Mouse (Mus musculus) CD4-positive, CD25-positive, alpha-beta regulatory T cell, adult 2 months (primary cell): Measurements from ENCODE around the gene Ercc6.
A peak's percentile ranks its signal among the peaks of the same experiment; 100 is the strongest.

Source experiments
- DNase-seq: peaks from one replicate; pipeline ENCODE4 v3.0.0-alpha.2; 2012; ENCODE audit warnings: low read depth, low spot score

Ercc6 gene

GRCm38 (mm10) chr14:32513336-32514032, at the start of gene Ercc6:
Gene Ercc6, plus strand, starts transcription at chr14:32513521.
- peak; percentile 96 for DNase-seq

GRCm38 (mm10) chr14:32464601-32465505, 48.5 kb upstream of the Ercc6 start, which contains the start of gene Slc18a3:
Gene Slc18a3, minus strand, starts transcription at chr14:32464850.
- no peak for DNase-seq

- DNase-seq, result no peak
Measured at GRCm38 (mm10) chr14:32465506-32465870, 47.8 kb upstream of the Ercc6 start.

- no peak for DNase-seq
Measured at GRCm38 (mm10) chr14:32465889-32466288, 47.4 kb upstream of the Ercc6 start, which contains the start of gene Chat. Gene Chat, minus strand, starts transcription at chr14:32465989.

GRCm38 (mm10) chr14:32467606-32468005, 45.7 kb upstream of the Ercc6 start:
- no peak for DNase-seq

- DNase-seq, result peak; percentile 52
Measured at GRCm38 (mm10) chr14:32472996-32473395, 40.3 kb upstream of the Ercc6 start.

GRCm38 (mm10) chr14:32476559-32476958, 36.8 kb upstream of the Ercc6 start:
- DNase-seq, result no peak

GRCm38 (mm10) chr14:32477581-32477980, 35.7 kb upstream of the Ercc6 start:
- DNase-seq, result no peak

GRCm38 (mm10) chr14:32482061-32482460, 31.3 kb upstream of the Ercc6 start:
- peak; percentile 69 for DNase-seq

GRCm38 (mm10) chr14:32492521-32492920, 20.8 kb upstream of the Ercc6 start:
- peak; percentile 62 for DNase-seq

- DNase-seq, result no peak
Measured at GRCm38 (mm10) chr14:32496115-32496850, 17.0 kb upstream of the Ercc6 start.

GRCm38 (mm10) chr14:32501303-32501702, 12.0 kb upstream of the Ercc6 start:
- no peak for DNase-seq

- no peak for DNase-seq
Measured at GRCm38 (mm10) chr14:32502764-32503688, 10.3 kb upstream of the Ercc6 start.

GRCm38 (mm10) chr14:32503897-32504296, 9.4 kb upstream of the Ercc6 start:
- DNase-seq, result no peak

- no peak for DNase-seq
Measured at GRCm38 (mm10) chr14:32506329-32506728, 7.0 kb upstream of the Ercc6 start.

- no peak for DNase-seq
Measured at GRCm38 (mm10) chr14:32507216-32507615, 6.1 kb upstream of the Ercc6 start.

GRCm38 (mm10) chr14:32508105-32508835, 5.1 kb upstream of the Ercc6 start:
- no peak for DNase-seq

GRCm38 (mm10) chr14:32509443-32509961, 3.8 kb upstream of the Ercc6 start:
- DNase-seq, result no peak

GRCm38 (mm10) chr14:32512912-32513311, 409 bp upstream of the Ercc6 start:
- no peak for DNase-seq

- peak; percentile 58 for DNase-seq
Measured at GRCm38 (mm10) chr14:32516086-32516485, 2.8 kb downstream of the Ercc6 start.
